Mouse (Mus musculus) adrenal gland, postnatal 25 days (tissue): Measurements from ENCODE around the gene Gria3. TPM values are rescaled to one million over a fixed set of nuclear protein-coding genes. Genes with fewer than 3 reads are reported as not detected.

Experiments
- DNase-seq: peaks from one replicate; pipeline ENCODE4 v3.0.0; 2021; ENCODE audit warnings: mixed read lengths
- microRNA-seq, 2 experiments: library from miRNA; unstranded; fragments of <30 nt; microRNA quantifications; one replicate each; pipeline ENCODE4 v1.2.0; 2021
- total RNA-seq: library from RNA; stranded (reverse); gene quantifications from 2 replicates; pipeline ENCODE4 v1.2.3, GENCODE M21; 2021

The Gria3 gene
- total RNA-seq, 1 experiment from 2014 or later = 28.4 TPM

GRCm38 (mm10) chrX:41573079-41573478 lies 172.4 kb downstream of the Gria3 start:
- no peak for DNase-seq

GRCm38 (mm10) chrX:41578797-41579196 lies 178.1 kb downstream of the Gria3 start:
- DNase-seq = no peak

GRCm38 (mm10) chrX:41587692-41588091 lies 187.0 kb downstream of the Gria3 start:
- DNase-seq = no peak

GRCm38 (mm10) chrX:41607181-41607580 lies 206.5 kb downstream of the Gria3 start:
- DNase-seq = no peak

GRCm38 (mm10) chrX:41614920-41615319 lies 214.3 kb downstream of the Gria3 start:
- peak; percentile 3 for DNase-seq

- no peak for DNase-seq
Observed at GRCm38 (mm10) chrX:41616928-41617327, 216.3 kb downstream of the Gria3 start.

GRCm38 (mm10) chrX:41618396-41618795 lies 217.7 kb downstream of the Gria3 start:
- DNase-seq = no peak

GRCm38 (mm10) chrX:41633576-41633975 lies 232.9 kb downstream of the Gria3 start:
- no peak for DNase-seq

GRCm38 (mm10) chrX:41644954-41645353 lies 244.3 kb downstream of the Gria3 start:
- no peak for DNase-seq

GRCm38 (mm10) chrX:41657791-41658190 lies 257.1 kb downstream of the Gria3 start:
- no peak for DNase-seq

- DNase-seq = no peak
Observed at GRCm38 (mm10) chrX:41688869-41689268, 288.2 kb downstream of the Gria3 start.

GRCm38 (mm10) chrX:41692076-41692475 lies 291.4 kb downstream of the Gria3 start:
- no peak for DNase-seq

Small RNA genes within 50 kb of the gene (microRNA-seq; reads per million reads assigned to microRNA genes)
- gene Gm22413 = 0 reads per million in 2 experiments
